Mouse (Mus musculus): Measurements from ENCODE around the gene Dcaf5.

Gene Dcaf5

GRCm38 (mm10) chr12:80340936-80341335 is 95.5 kb downstream of the Dcaf5 start:
- no peak for DNase-seq (ENCODE audit: low spot score in 2 of 2)

GRCm38 (mm10) chr12:80334162-80334561 is 102.2 kb downstream of the Dcaf5 start:
- DNase-seq (ENCODE audit: low spot score in 2 of 2) = no peak

GRCm38 (mm10) chr12:80331634-80332033 is 104.8 kb downstream of the Dcaf5 start:
- DNase-seq (ENCODE audit: low spot score in 2 of 2) = no peak

DNA sequence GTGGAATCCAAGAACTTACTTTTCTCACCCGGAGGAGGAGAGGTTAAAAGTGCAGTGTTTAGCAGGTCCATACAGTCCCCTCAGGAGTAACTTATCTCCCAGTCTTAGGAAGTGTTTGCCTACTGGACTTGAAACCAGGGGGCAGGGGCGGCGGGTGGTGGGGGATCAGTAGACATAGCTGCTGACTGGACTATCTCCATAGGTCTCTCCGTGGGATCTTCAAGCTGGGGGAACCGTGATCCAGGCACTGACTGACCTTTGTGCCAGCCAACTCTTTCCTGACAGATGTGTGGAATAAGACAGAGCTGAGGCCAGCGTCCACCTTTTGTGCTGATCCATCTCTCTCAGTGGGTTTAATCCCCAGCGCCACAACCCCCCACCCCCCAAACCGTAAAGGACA is 105.6 kb downstream of the Dcaf5 start:
- no peak for DNase-seq (ENCODE audit: low spot score in 2 of 2)

- DNase-seq (ENCODE audit: low spot score in 2 of 2) = no peak
Measured at GRCm38 (mm10) chr12:80329641-80330040, 106.8 kb downstream of the Dcaf5 start.

DNA sequence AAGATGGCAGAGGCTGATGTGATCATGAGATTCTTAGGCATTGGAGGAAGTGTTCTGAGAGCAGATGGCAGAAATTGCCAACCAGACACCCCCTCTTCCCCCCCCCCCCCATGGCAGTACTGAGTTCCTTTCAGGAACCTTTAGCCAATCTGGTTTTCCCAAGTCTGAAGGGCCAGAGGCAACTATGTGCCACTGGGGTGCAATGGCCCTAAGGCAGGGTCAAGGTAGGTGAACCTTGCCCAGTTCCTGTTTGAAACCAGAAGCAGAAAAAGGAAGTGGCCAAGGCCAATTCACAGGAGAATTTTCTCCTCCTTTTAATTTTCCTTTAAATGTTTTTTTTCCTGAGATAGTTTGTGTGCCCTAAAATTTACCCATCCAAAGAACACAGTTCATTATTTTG is 110.4 kb downstream of the Dcaf5 start:
- no peak for DNase-seq (ENCODE audit: low spot score in 2 of 2)

- DNase-seq (ENCODE audit: low spot score in 2 of 2) = no peak
Measured at GRCm38 (mm10) chr12:80324785-80325131, 111.6 kb downstream of the Dcaf5 start.

- DNase-seq (ENCODE audit: low spot score in 2 of 2) = no peak
Measured at GRCm38 (mm10) chr12:80324051-80324784, 112.2 kb downstream of the Dcaf5 start.

- DNase-seq (ENCODE audit: low spot score in 2 of 2) = no peak
Measured at GRCm38 (mm10) chr12:80323371-80324050, 112.9 kb downstream of the Dcaf5 start.

GRCm38 (mm10) chr12:80322494-80322893 is 113.9 kb downstream of the Dcaf5 start:
- DNase-seq (ENCODE audit: low spot score in 2 of 2) = no peak

DNA sequence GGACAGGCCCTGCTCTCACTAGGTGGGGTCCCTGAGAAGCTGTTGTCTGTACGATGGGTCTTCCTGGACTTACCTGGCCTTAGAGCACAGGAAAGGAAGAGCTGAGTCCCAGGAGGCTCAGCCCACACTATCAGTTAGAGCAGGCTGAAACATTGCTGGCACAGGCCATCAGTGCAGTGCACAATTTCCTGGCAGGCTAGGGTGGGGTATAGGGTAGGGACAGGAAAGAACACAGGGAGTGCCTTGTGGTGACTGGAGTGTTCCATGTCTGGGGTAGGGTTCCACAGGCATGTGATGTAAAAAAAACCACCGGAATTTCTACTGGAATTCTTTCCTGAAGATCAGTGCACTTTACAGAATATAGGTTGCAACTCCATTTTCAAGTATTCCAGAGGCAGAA is 117.3 kb downstream of the Dcaf5 start:
- DNase-seq (ENCODE audit: low spot score in 2 of 2) = no peak

GRCm38 (mm10) chr12:80315321-80315720 is 121.1 kb downstream of the Dcaf5 start:
- DNase-seq (ENCODE audit: low spot score in 2 of 2) = no peak

- DNase-seq (ENCODE audit: low spot score in 2 of 2) = no peak
Measured at GRCm38 (mm10) chr12:80311959-80312669, 124.3 kb downstream of the Dcaf5 start.

- no peak for DNase-seq (ENCODE audit: low spot score in 2 of 2)
Measured at GRCm38 (mm10) chr12:80307556-80307955, 128.8 kb downstream of the Dcaf5 start.

DNA sequence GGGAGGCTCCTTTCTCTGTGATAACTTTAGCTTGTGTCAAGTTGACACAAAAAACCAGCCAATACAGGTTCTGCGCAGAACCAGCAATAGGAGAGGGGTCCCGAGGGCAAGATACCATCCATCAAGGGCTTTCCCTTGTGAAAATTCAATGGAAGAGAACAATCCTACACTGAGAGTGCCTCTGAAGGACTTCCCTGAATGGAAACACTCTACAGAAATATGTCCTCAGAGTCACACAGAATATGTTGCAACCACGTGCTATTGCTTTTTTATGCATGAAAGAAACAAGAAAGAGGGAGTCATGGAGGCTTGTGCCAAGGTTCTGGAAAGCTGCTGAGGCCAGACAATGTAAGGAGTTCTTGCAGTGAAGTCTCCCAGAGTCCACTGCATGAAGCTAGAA is 131.9 kb downstream of the Dcaf5 start:
- no peak for DNase-seq (ENCODE audit: low spot score in 2 of 2)

DNA sequence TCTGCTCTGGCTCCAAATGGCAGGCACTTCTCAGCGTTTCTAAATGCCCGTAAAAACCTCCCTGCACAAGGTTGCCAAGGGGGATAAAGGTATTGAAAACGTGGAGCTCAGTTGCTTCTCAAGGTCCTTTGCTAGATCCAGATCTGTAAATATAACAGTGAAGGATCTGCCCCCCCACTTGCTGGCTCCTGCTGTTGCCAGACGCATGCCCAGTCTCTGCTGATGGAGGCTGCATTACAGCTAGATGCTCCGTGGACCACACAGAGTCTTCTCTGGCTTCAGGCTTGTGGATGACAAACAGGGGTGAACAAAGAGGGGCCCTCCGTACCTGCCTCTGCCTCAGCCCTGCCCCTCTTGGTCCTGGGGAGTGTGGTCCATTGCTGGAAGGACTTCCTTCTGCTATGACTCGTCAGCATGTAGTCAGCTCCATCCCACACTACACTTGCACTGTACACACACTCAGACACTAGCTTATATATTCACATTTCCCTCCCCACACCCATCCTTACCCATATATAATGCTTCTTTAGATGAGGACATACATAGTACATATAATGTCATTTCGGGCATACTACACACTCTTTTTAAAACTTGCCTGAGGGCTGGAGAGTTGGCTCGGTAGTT is 135.5 kb downstream of the Dcaf5 start:
- DNase-seq (ENCODE audit: low spot score in 2 of 2) = no peak

- DNase-seq (ENCODE audit: low spot score in 2 of 2) = no peak
Measured at GRCm38 (mm10) chr12:80298714-80299113, 137.7 kb downstream of the Dcaf5 start.

DNA sequence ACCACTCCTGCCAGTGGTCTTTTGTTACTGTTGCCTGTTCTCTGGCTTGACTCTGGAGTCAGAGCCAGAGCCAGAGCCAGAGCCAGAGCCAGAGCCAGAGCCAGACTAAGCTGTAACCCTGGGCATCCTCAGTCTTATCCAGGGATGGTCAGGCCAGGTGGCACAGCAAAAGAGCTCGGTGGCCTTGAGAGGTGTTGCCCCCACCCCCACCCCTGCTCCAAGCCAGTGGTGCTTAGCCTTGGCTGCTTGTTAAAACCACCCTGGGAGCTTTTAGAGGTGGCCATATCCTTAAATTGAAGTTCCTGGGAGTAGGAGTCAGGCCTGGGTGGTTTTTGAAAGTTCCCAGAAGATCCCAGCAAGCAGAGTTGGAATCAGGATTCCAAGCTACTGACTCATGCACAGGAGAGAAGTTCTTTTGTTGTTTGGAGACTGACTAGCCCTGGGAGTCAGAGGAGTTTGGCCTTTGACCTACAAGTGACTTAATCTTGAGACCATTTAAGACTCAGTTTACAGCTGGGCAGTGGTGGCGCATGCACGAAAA is 144.4 kb downstream of the Dcaf5 start:
- no peak for DNase-seq (ENCODE audit: low spot score in 2 of 2)

DNA sequence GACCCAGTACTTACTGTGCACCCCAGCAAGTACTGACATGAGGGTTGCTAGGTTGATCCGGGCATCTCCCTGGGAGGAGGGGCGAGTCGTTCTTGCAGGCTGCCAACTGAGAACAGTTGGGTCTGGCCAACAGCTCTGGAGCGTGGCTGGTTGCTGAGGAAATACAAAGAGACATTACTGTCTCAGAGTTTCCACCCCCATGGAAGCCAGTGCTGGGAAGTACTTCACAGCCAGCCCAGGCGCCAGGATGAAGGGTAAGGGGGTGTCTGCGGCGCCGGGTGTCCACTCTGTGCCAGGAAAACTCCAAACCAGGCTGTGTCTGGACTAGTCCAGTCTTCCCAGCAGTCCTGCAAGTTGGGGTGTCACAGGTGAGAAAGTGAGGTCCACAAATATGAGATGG is 145.4 kb downstream of the Dcaf5 start:
- peak; percentile 14 to 22 for DNase-seq (ENCODE audit: low spot score in 2 of 2)

DNA sequence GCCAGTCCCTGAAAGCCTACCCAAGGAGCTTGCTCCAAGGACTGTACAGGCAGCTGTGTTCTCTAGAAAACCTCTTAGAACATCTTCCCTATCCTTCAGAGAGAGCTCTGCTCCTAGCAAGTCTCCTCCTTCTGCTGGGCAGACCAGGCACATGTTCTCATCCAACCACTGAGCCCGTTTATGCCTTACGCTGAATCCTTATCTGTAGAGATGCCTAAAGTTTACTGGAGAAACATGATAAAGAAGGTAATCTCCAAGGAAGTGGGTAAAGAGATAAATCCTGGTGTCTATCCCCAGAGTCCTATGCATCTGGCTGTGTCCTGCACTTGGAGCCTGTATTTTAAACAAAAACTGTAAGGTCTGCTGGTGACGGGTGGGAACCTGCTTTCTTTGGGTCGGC is 145.9 kb downstream of the Dcaf5 start:
- DNase-seq (ENCODE audit: low spot score in 2 of 2) = no peak

DNA sequence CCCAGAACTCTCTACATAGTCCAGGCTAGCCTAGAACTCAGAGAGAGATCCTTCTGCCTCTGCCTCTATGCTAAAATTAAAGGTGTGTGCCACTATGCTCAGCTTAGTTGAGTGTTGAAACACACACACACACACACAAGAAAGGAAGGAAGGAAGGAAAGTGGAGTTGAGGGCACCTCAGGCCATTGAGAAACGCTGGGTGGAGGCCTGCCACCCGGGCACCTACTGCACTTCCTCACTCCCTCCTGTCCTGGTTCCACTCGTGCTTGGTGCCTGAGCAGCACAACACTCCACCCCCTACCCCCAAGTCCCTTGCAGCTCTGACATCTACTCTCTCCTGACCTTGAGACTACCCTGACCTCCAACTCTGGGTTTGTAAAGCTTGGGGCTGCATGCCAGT is 146.7 kb downstream of the Dcaf5 start:
- DNase-seq (ENCODE audit: low spot score in 2 of 2) = no peak

DNA sequence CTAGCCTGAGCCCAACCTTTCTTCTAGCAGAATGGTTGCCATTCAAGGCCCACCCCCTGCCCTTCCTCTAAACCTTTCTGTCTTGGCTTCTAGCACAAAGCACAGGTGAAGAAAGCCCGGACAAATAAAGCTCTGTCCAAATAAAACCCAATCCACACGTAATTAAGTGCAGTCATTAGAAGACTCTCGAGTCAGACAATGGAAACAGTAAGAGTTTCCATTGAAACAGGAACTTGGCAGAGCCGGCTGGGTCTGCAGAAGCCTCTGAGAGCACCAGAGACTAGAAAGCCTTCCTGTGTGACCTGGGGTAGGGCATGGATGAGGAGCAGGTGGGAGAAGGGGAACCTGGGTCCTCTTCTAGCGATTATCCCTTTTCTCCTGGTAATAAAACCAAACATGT is 150.5 kb downstream of the Dcaf5 start:
- DNase-seq (ENCODE audit: low spot score in 2 of 2) = no peak
